Mouse (Mus musculus) embryonic facial prominence, embryonic 14.5 days (tissue): Measurements from ENCODE around the gene Klk1b27. TPM values are rescaled to one million over a fixed set of nuclear protein-coding genes. Genes with fewer than 3 reads are reported as not detected.

Experiments
- polyA plus RNA-seq: library from polyadenylated mRNA; unstranded; fragments of >200 nt; fragmentation: Nextera tagmentation; extraction: Ambion mirVana; gene quantifications from 2 replicates; pipeline ENCODE4 v1.2.1, GENCODE M21; 2014

Klk1b27 gene
- polyA plus RNA-seq, 1 experiment from 2014 or later = not detected

Other genes with a start within 250 kb of the Klk1b27 start
- gene Klk7, start 241.0 kb upstream of the Klk1b27 start, polyA plus RNA-seq = 1.1 and 1.6 TPM in 2 replicates
- 0.18 and 0.42 TPM in 2 replicates for gene Klk6, start 227.8 kb upstream of the Klk1b27 start, polyA plus RNA-seq
- 1.3 and 1.6 TPM in 2 replicates for gene Klk5, start 210.3 kb upstream of the Klk1b27 start, polyA plus RNA-seq
- gene Klk4, start 171.1 kb upstream of the Klk1b27 start, polyA plus RNA-seq = 0.14 TPM in 1 of 2 replicates, not detected in the other
- not detected in 2 replicates for gene Klk15, start 118.5 kb upstream of the Klk1b27 start, polyA plus RNA-seq
- gene Klk1b8, start 101.6 kb upstream of the Klk1b27 start, polyA plus RNA-seq = not detected in 2 replicates
- gene Klk1b1, start 85.5 kb upstream of the Klk1b27 start, polyA plus RNA-seq = not detected in 2 replicates
- gene Klk1b9, start 76.2 kb upstream of the Klk1b27 start, polyA plus RNA-seq = not detected in 2 replicates
- gene Klk1b11, start 56.4 kb upstream of the Klk1b27 start, polyA plus RNA-seq = not detected in 2 replicates
- gene Klk1b26, start 40.1 kb upstream of the Klk1b27 start, polyA plus RNA-seq = 1.2 and 2.2 TPM in 2 replicates
- gene Klk1b21, start 50.0 kb downstream of the Klk1b27 start, polyA plus RNA-seq = not detected in 2 replicates
- not detected in 2 replicates for gene Klk1b22, start 60.4 kb downstream of the Klk1b27 start, polyA plus RNA-seq
- not detected in 2 replicates for gene Klk1b16, start 84.5 kb downstream of the Klk1b27 start, polyA plus RNA-seq
- not detected in 2 replicates for gene Klk1b24, start 135.9 kb downstream of the Klk1b27 start, polyA plus RNA-seq
- not detected in 2 replicates for gene Klk1b3, start 145.9 kb downstream of the Klk1b27 start, polyA plus RNA-seq
- gene Klk1b4, start 155.1 kb downstream of the Klk1b27 start, polyA plus RNA-seq = not detected in 2 replicates
- not detected in 2 replicates for gene Klk1b5, start 163.7 kb downstream of the Klk1b27 start, polyA plus RNA-seq
- not detected in 2 replicates for gene Klk1, start 173.1 kb downstream of the Klk1b27 start, polyA plus RNA-seq
- not detected in 2 replicates for gene Gm36864, start 183.9 kb downstream of the Klk1b27 start, polyA plus RNA-seq
- 0.83 and 1.1 TPM in 2 replicates for gene 1700028J19Rik, start 194.4 kb downstream of the Klk1b27 start, polyA plus RNA-seq
- gene 2410002F23Rik, start 194.4 kb downstream of the Klk1b27 start, polyA plus RNA-seq = 117 and 144 TPM in 2 replicates
- 0.92 and 0.96 TPM in 2 replicates for gene Acp4, start 205.1 kb downstream of the Klk1b27 start, polyA plus RNA-seq
- gene Gm15517, start 209.2 kb downstream of the Klk1b27 start, polyA plus RNA-seq = not detected in 2 replicates